Mouse (Mus musculus) midbrain, postnatal 0 days (tissue): ENCODE measurements around the gene Aplnr. TPM values are rescaled to one million over a fixed set of nuclear protein-coding genes. Genes with fewer than 3 reads are reported as not detected.

Experiments
- ATAC-seq: fragments of 200-750 bp; cut with Nextera tagmentation; 2 replicates; pipeline ENCODE4 v1.8.0; 2017; ENCODE audit warnings: moderate number of reproducible peaks, mild to moderate bottlenecking, moderate TSS enrichment, moderate library complexity; ENCODE audit not compliant: low FRiP score
- DNase-seq: peaks from one replicate; pipeline ENCODE4 v3.0.0-alpha.2; 2015; ENCODE audit warnings: low spot score
- H3K27ac ChIP-seq: fragments of 300-500 bp; sonication (generic); 2 replicates; pipeline ENCODE4 v1.5.1; 2014; ENCODE audit warnings: low read depth, mild to moderate bottlenecking, low read length, mixed read lengths
- H3K27me3 ChIP-seq: fragments of 300-500 bp; sonication (generic); 2 replicates; pipeline ENCODE4 v1.6.1; 2014; ENCODE audit warnings: low read length, control low read depth, mixed read lengths; ENCODE audit not compliant: insufficient read depth
- H3K36me3 ChIP-seq: fragments of 300-500 bp; sonication (generic); 2 replicates; pipeline ENCODE4 v1.6.1; 2014; ENCODE audit warnings: low read length, control low read depth, mixed read lengths; ENCODE audit not compliant: insufficient read depth
- H3K4me1 ChIP-seq: fragments of 300-500 bp; sonication (generic); 2 replicates; pipeline ENCODE4 v1.6.1; 2014; ENCODE audit warnings: mild to moderate bottlenecking, control low read depth, antibody characterized with exemption, low read length, mixed read lengths; ENCODE audit not compliant: insufficient read depth
- H3K4me2 ChIP-seq: fragments of 300-500 bp; sonication (generic); 2 replicates; pipeline ENCODE4 v1.6.1; 2014; ENCODE audit warnings: low read depth, mild to moderate bottlenecking, low read length, mixed read lengths; ENCODE audit not compliant: poor library complexity, severe bottlenecking
- H3K4me3 ChIP-seq: fragments of 300-500 bp; sonication (generic); 2 replicates; pipeline ENCODE4 v1.5.1; 2014; ENCODE audit warnings: low read depth, mild to moderate bottlenecking, low read length, moderate library complexity
- H3K9ac ChIP-seq: fragments of 300-500 bp; sonication (generic); replicated peaks from 2 replicates; pipeline ENCODE4 v1.6.1; 2014; ENCODE audit warnings: mild to moderate bottlenecking, low read length, moderate library complexity, mixed read lengths; ENCODE audit not compliant: poor library complexity, severe bottlenecking
- H3K9me3 ChIP-seq: fragments of 300-500 bp; sonication (generic); 2 replicates; pipeline ENCODE4 v1.6.1; 2016; ENCODE audit warnings: low read length, control low read depth
- CTCF ChIP-seq: IDR thresholded peaks from 2 replicates; pipeline ENCODE4 v1.5.1; 2016; ENCODE audit warnings: antibody characterized with exemption, mild to moderate bottlenecking
- WGBS: fragments of 180-500 bp; shearing (Covaris S2); extraction: QIAGEN DNeasy Blood & Tissue Kit; methylation state at CpG from one replicate; pipeline ENCODE4 v1.1.7; 2014; 5-methylcytosine and 5-hydroxymethylcytosine counted together
- polyA plus RNA-seq: library from polyadenylated mRNA; unstranded; fragments of >200 nt; fragmentation: Nextera tagmentation; extraction: Ambion mirVana; gene quantifications from 2 replicates; pipeline ENCODE4 v1.2.1, GENCODE M21; 2015
- total RNA-seq: library from RNA; depleted of rRNA; stranded (reverse); fragments of >200 nt; gene quantifications from 2 replicates; pipeline ENCODE4 v1.2.3, GENCODE M21; 2014

Aplnr gene
- total and polyA plus RNA-seq, 2 experiments from 2014 or later: 17.4 to 19.3 TPM

GRCm38 (mm10) chr2:85163311-85164047, 27.5 kb downstream of the Aplnr start:
- H3K27ac ChIP-seq: no peak overlapping the region
- TF ChIP-seq CTCF: no peak
- no peak overlapping the region for H3K4me3 ChIP-seq
- H3K9ac ChIP-seq: no peak overlapping the region
- DNase-seq (no peak), ATAC-seq (no peak)
- H3K4me2 ChIP-seq: no peak overlapping the region
- no peaks in the 10 kb centered on the region for H3K36me3 ChIP-seq
- peaks cover 4% of the 10 kb centered on the region; the same call in 1 of the 2 replicates for H3K4me1 ChIP-seq
- H3K27me3 ChIP-seq: no peaks in the 10 kb centered on the region
- 69% methylated on average over 7 of the region's 7 CpGs for WGBS
- no peaks in the 10 kb centered on the region for H3K9me3 ChIP-seq

GRCm38 (mm10) chr2:85167624-85168023, 31.6 kb downstream of the Aplnr start:
- no peak overlapping the region for H3K27ac ChIP-seq
- H3K9me3 ChIP-seq: no peaks in the 10 kb centered on the region
- no peak for TF ChIP-seq CTCF
- 61% methylated on average over 1 of the region's 1 CpGs for WGBS
- no peak overlapping the region for H3K9ac ChIP-seq
- no peaks in the 10 kb centered on the region for H3K36me3 ChIP-seq
- no peak for DNase-seq
- no peak overlapping the region for H3K4me3 ChIP-seq
- ATAC-seq: no peak
- no peaks in the 10 kb centered on the region for H3K27me3 ChIP-seq
- H3K4me1 ChIP-seq: no peaks in the 10 kb centered on the region
- no peak overlapping the region for H3K4me2 ChIP-seq

- Histone ChIP-seq H3K9me3 (no peaks in the 10 kb centered on the region), H3K9ac (no peak overlapping the region), H3K36me3 (no peaks in the 10 kb centered on the region), H3K27me3 (no peaks in the 10 kb centered on the region), H3K4me3 (no peak overlapping the region), H3K4me2 (no peak overlapping the region), H3K4me1 (no peaks in the 10 kb centered on the region), H3K27ac (no peak overlapping the region)
- no peak for ATAC-seq
- TF ChIP-seq CTCF: no peak
- 84% methylated on average over 1 of the region's 1 CpGs for WGBS
- no peak for DNase-seq
Measured at GRCm38 (mm10) chr2:85168327-85168726, 32.3 kb downstream of the Aplnr start.

- TF ChIP-seq CTCF: no peak
- ATAC-seq (no peak), DNase-seq (no peak)
- Histone ChIP-seq H3K4me1 (no peaks in the 10 kb centered on the region), H3K4me2 (no peak overlapping the region), H3K4me3 (no peak overlapping the region), H3K27me3 (no peaks in the 10 kb centered on the region), H3K9ac (no peak overlapping the region), H3K27ac (no peak overlapping the region), H3K9me3 (no peaks in the 10 kb centered on the region), H3K36me3 (no peaks in the 10 kb centered on the region)
- 70% methylated on average over 3 of the region's 3 CpGs for WGBS
Measured at GRCm38 (mm10) chr2:85172071-85172762, 36.2 kb downstream of the Aplnr start.

GRCm38 (mm10) chr2:85172763-85173103, 36.7 kb downstream of the Aplnr start:
- Histone ChIP-seq H3K27me3 (no peaks in the 10 kb centered on the region), H3K36me3 (no peaks in the 10 kb centered on the region), H3K27ac (no peak overlapping the region), H3K4me2 (no peak overlapping the region), H3K9me3 (no peaks in the 10 kb centered on the region), H3K4me3 (no peak overlapping the region), H3K4me1 (no peaks in the 10 kb centered on the region), H3K9ac (no peak overlapping the region)
- no peak for TF ChIP-seq CTCF
- no peak for ATAC-seq
- DNase-seq: no peak
- WGBS: 80% methylated on average over 2 of the region's 2 CpGs

GRCm38 (mm10) chr2:85173545-85173944, 37.5 kb downstream of the Aplnr start:
- no peak for ATAC-seq
- H3K27ac ChIP-seq: no peak overlapping the region
- WGBS: 64% methylated on average over 6 of the region's 6 CpGs

More at GRCm38 (mm10) chr2:85173545-85173944, 37.5 kb downstream of the Aplnr start:
- Histone ChIP-seq H3K9me3 (no peaks in the 10 kb centered on the region), H3K36me3 (no peaks in the 10 kb centered on the region), H3K27me3 (no peaks in the 10 kb centered on the region), H3K9ac (no peak overlapping the region), H3K4me3 (no peak overlapping the region), H3K4me2 (no peak overlapping the region), H3K4me1 (no peaks in the 10 kb centered on the region)
- DNase-seq: peak; percentile 46
- TF ChIP-seq CTCF: no peak
